Mouse (Mus musculus) small intestine, adult 2 months (tissue): ENCODE measurements around the gene 4931428F04Rik.

Experiments
- CTCF ChIP-seq: fragments of 200-500 bp; IDR thresholded peaks from 2 replicates; pipeline ENCODE4 v1.5.1; 2012; ENCODE audit warnings: low read depth, mild to moderate bottlenecking, control low read depth, inconsistent platforms, low read length, moderate library complexity, mixed read lengths; ENCODE audit not compliant: insufficient replicate concordance, insufficient read length; ENCODE audit errors: extremely low read depth
- POLR2A ChIP-seq: fragments of 200-500 bp; IDR thresholded peaks from 2 replicates; pipeline ENCODE4 v1.6.1; 2012; ENCODE audit warnings: low read depth, mild to moderate bottlenecking, control low read depth, inconsistent platforms, low read length, moderate library complexity

DNA sequence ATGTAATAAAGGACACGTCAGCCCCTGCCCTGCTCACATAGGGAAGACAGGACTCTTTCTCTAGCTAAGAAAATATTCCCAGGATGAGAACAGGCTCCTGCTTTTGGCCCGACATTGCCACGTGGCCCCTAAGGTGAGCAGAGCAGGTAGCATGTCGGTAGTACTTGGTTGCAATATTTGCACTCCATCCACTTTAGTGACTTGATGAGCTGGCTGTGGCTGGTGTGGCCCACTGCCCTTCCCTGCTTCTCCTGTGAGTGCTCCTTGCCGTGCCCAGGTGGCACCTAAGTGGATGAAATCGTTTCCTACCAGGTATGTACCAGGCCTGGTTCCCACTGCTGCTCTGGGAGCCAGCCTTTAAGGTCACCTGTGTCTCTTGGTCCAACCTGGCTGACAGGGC, 37.7 kb downstream of the 4931428F04Rik start:
- TF ChIP-seq CTCF (no peak), POLR2A (no peak)
